Mouse (Mus musculus): ENCODE measurements around the gene Vps11. TPM values are rescaled to one million over a fixed set of nuclear protein-coding genes. Genes with fewer than 3 reads are reported as not detected.

The Vps11 gene
- polyA plus RNA-seq, 1 experiment = 58.4 TPM

DNA sequence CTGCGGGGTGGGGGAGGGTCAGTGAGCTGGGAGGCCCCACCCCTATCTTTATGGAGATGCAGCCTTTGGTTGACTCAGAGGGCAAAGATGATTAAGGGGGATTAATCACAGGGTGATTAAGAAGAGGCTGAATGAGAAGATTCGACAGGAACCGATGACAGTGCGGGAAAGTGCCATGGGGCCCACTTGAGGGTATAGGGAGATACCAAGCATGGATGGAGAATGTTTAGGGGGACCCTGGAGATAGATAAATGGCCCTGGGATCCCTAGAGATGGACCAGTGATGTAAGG lies 47.3 kb downstream of the Vps11 start:
- Histone ChIP-seq H3K4me3 (replicated peaks; ENCODE audit: insufficient read depth, low read depth, low read length) (no peak overlapping the region), H3K27ac (ENCODE audit: insufficient read depth, low read length) (no peak overlapping the region), H3K4me1 (ENCODE audit: control insufficient read depth, insufficient read depth, low read length) (peaks cover 23% of the 10 kb centered on the region), H3K27me3 (ENCODE audit: control insufficient read depth, insufficient read depth, low read length) (no peaks in the 10 kb centered on the region)
- TF ChIP-seq CTCF (IDR thresholded peaks at IDR 0.05; ENCODE audit: borderline replicate concordance, insufficient read depth, low read depth, low read length) (no peak), POLR2A (IDR thresholded peaks at IDR 0.05; ENCODE audit: borderline replicate concordance, insufficient read depth, low read length) (no peak)
- WGBS = 49% methylated on average over 4 of the region's 4 CpGs
- DNase-seq = no peak

GRCm38 (mm10) chr9:44313476-44314256 lies 47.8 kb downstream of the Vps11 start:
- Histone ChIP-seq H3K4me3 (replicated peaks; ENCODE audit: insufficient read depth, low read depth, low read length) (no peak overlapping the region), H3K27ac (ENCODE audit: insufficient read depth, low read length) (no peak overlapping the region), H3K4me1 (ENCODE audit: control insufficient read depth, insufficient read depth, low read length) (peaks cover 23% of the 10 kb centered on the region), H3K27me3 (ENCODE audit: control insufficient read depth, insufficient read depth, low read length) (no peaks in the 10 kb centered on the region)
- peak; percentile 60 to 65 for DNase-seq
- TF ChIP-seq POLR2A (IDR thresholded peaks at IDR 0.05; ENCODE audit: borderline replicate concordance, insufficient read depth, low read length) (no peak), CTCF (IDR thresholded peaks at IDR 0.05; ENCODE audit: borderline replicate concordance, insufficient read depth, low read depth, low read length) (no peak)
- 13% methylated on average over 19 of the region's 19 CpGs for WGBS

DNA sequence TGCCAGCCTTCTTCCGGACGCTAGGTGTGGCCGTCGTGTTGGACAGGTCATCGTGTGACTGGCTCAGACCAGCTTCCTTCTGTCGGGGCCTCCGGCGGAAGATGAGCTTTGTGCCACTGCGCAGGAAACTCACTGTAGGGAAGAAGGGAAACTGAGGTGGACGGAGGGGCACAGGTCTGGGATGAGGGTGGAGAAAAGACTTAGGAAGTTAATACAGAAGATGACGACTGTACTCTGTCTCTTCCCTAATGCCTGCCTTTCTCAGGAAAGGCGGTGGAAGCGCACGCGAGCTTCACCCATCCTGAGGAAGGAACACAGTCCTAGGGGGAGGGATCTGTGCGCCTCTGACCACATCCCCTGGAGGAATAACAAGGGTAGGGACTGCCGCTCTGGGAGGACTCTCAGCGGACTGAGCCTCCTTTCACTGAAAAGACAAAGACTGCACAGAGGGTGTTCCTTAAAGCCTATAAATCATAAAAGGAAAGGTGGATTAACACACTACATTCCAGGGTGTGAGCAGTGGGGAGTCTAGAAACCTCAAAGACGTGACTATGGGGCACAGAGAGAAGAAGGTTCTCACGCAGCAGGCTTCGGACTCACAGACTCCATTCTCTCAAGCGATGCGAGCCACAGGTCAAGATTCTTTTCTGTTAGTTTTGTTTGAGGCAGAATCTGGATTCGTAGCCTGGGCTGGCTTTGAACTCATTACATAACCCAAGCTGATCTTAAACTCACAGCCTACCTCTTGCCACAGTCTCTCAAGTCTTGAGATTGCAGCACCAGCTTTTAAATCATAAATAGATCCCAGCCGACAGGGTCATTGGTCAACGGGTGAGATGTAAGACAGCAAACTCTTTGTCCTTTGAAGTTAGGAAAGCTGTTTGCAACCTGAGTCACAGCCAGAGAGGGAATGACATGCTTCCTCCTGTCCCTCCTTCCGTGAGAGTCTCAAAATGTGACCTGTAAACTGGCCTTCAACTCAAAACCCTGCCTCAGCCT lies 50.0 kb downstream of the Vps11 start:
- H3K4me1 ChIP-seq (ENCODE audit: control insufficient read depth, insufficient read depth, low read length) = peaks cover 12% of the 10 kb centered on the region
- no peak overlapping the region for H3K4me3 ChIP-seq (replicated peaks; ENCODE audit: insufficient read depth, low read depth, low read length)
- WGBS = 50% methylated on average over 27 of the region's 27 CpGs
- H3K27ac ChIP-seq (ENCODE audit: insufficient read depth, low read length) = no peak overlapping the region
- DNase-seq = no peak
- TF ChIP-seq CTCF (IDR thresholded peaks at IDR 0.05; ENCODE audit: borderline replicate concordance, insufficient read depth, low read depth, low read length) (no peak), POLR2A (IDR thresholded peaks at IDR 0.05; ENCODE audit: borderline replicate concordance, insufficient read depth, low read length) (no peak)
- H3K27me3 ChIP-seq (ENCODE audit: control insufficient read depth, insufficient read depth, low read length) = no peaks in the 10 kb centered on the region

DNA sequence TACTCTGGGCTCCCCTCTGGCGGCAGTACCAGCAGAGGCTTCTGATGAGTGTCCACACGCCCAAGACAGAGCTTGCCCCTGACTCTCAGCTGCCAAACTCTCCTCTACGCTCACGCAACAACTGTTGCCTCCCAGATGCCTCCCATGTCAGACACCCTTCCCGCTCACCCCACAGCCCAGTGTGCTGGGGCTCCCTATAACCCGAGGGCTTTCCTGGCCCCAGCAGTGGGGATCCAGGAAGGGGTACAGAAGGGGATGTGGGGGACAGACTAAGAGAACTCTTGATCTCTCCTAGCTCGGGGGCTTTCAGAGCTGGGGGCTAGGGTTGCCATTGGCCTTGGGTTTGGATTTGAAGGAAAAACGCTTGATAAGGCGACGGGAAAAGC lies 50.7 kb downstream of the Vps11 start:
- H3K27ac ChIP-seq (ENCODE audit: insufficient read depth, low read length) = no peak overlapping the region
- no peak for DNase-seq
- TF ChIP-seq CTCF (IDR thresholded peaks at IDR 0.05; ENCODE audit: borderline replicate concordance, insufficient read depth, low read depth, low read length) (no peak), POLR2A (IDR thresholded peaks at IDR 0.05; ENCODE audit: borderline replicate concordance, insufficient read depth, low read length) (no peak)
- no peaks in the 10 kb centered on the region for H3K27me3 ChIP-seq (ENCODE audit: control insufficient read depth, insufficient read depth, low read length)
- H3K4me3 ChIP-seq (replicated peaks; ENCODE audit: insufficient read depth, low read depth, low read length) = no peak overlapping the region
- peaks cover 12% of the 10 kb centered on the region for H3K4me1 ChIP-seq (ENCODE audit: control insufficient read depth, insufficient read depth, low read length)
- 51% methylated on average over 10 of the region's 10 CpGs for WGBS

DNA sequence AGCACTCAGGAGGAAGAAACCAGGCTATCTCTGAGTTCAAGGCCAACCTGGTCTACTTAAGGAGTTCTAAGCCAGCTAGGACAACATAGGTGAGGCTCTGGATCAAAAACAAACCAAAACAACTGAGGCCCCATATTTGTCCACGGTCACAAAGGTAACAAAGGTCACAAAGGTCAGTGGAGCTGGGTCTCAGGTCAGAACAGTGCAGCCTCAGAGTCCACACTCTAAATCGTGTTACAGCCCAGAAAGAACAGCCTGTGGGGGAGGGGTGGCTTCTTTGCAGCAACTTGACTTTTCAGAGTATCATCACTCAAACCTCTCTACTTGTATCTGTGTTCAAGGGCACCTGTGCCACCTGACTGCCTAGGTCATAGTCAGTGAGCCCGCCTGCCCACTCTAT lies 51.7 kb downstream of the Vps11 start:
- no peak for DNase-seq
- whole genome bisulfite sequencing = 59% methylated on average over 3 of the region's 3 CpGs
- no peak overlapping the region for H3K27ac ChIP-seq (ENCODE audit: insufficient read depth, low read length)

GRCm38 (mm10) chr9:44307248-44307647 lies 54.2 kb downstream of the Vps11 start:
- H3K27me3 ChIP-seq (ENCODE audit: control insufficient read depth, insufficient read depth, low read length) = no peaks in the 10 kb centered on the region
- H3K4me1 ChIP-seq (ENCODE audit: control insufficient read depth, insufficient read depth, low read length) = no peaks in the 10 kb centered on the region; the same call in 1 of the 2 replicates
- DNase-seq = no peak
- no peak overlapping the region for H3K4me3 ChIP-seq (replicated peaks; ENCODE audit: insufficient read depth, low read depth, low read length)
- WGBS = 88% methylated on average over 2 of the region's 2 CpGs
- TF ChIP-seq CTCF (IDR thresholded peaks at IDR 0.05; ENCODE audit: borderline replicate concordance, insufficient read depth, low read depth, low read length) (no peak), POLR2A (IDR thresholded peaks at IDR 0.05; ENCODE audit: borderline replicate concordance, insufficient read depth, low read length) (no peak)
- H3K27ac ChIP-seq (ENCODE audit: insufficient read depth, low read length) = no peak overlapping the region

More for the DNA sequence above, 51.7 kb downstream of the Vps11 start:
- Histone ChIP-seq H3K4me1 (ENCODE audit: control insufficient read depth, insufficient read depth, low read length) (peaks cover 11% of the 10 kb centered on the region), H3K4me3 (replicated peaks; ENCODE audit: insufficient read depth, low read depth, low read length) (no peak overlapping the region), H3K27me3 (ENCODE audit: control insufficient read depth, insufficient read depth, low read length) (no peaks in the 10 kb centered on the region)
- no peak for TF ChIP-seq POLR2A (IDR thresholded peaks at IDR 0.05; ENCODE audit: borderline replicate concordance, insufficient read depth, low read length)
- TF ChIP-seq CTCF (IDR thresholded peaks at IDR 0.05; ENCODE audit: borderline replicate concordance, insufficient read depth, low read depth, low read length) = no peak

GRCm38 (mm10) chr9:44306532-44306931 lies 54.9 kb downstream of the Vps11 start:
- Histone ChIP-seq H3K4me3 (replicated peaks; ENCODE audit: insufficient read depth, low read depth, low read length) (no peak overlapping the region), H3K27ac (ENCODE audit: insufficient read depth, low read length) (no peak overlapping the region), H3K27me3 (ENCODE audit: control insufficient read depth, insufficient read depth, low read length) (no peaks in the 10 kb centered on the region), H3K4me1 (ENCODE audit: control insufficient read depth, insufficient read depth, low read length) (no peaks in the 10 kb centered on the region; the same call in 1 of the 2 replicates)
- TF ChIP-seq CTCF (IDR thresholded peaks at IDR 0.05; ENCODE audit: borderline replicate concordance, insufficient read depth, low read depth, low read length) = no peak
- no peak for TF ChIP-seq POLR2A (IDR thresholded peaks at IDR 0.05; ENCODE audit: borderline replicate concordance, insufficient read depth, low read length)
- no peak for DNase-seq
- 84% methylated on average over 6 of the region's 6 CpGs for WGBS
